In the genomic region with DNA sequence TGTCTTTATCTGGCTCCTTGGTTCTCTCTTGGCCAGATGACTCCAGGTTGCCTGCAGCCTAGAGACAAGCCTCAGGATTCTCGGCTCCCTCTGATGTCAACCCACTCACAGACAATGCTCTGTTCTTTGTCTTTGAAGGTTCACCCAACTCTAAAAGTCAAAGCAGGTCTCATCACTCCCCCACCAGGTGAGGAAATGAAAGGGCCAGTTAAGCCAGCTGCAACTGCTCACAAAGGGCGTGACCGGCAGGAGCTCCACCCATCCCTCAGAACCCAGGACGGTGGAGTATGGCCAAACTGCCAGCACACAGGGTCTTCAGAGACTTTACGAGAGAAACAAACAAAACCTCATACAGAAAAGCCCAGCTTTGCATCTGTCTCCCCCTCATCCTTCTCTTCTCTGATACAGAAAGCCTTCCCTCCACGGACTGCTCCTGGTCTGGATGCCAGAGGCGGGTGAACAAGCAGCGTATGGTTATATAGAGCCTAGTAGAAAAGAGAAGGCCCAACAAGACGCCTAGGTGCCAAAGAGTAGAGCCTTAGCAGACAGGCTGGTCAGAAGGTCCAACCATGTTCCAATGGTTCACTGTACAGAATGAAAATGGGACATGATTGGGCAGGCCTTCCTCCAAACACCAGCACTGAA, we compare ENCODE assay signal across 16 mouse cellular contexts. TPM values are rescaled to one million over a fixed set of nuclear protein-coding genes. Genes with fewer than 3 reads are reported as not detected.
A peak's percentile ranks its signal among the peaks of the same experiment; 100 is the strongest.
DNase-seq lines count a peak whose midpoint lies in the region; ATAC-seq and TF ChIP-seq lines count a peak whose summit lies in the region.
"Had no signal": no experiment of that assay in that cellular context is flagged by ENCODE, and none has a peak within 500 bp of the region (broad histone marks: within the 10 kb centered on the region; RNA-seq: fewer than 3 reads in every experiment).

No protein-coding gene starts in this region.

- no peak for ATAC-seq in kidney, postnatal 0 days (replicated peaks; ENCODE audit: low FRiP score, low read depth)
- ATAC-seq in common myeloid progenitor, adult 5-6 weeks (replicated peaks; ENCODE audit: low read depth, poor library complexity, severe bottlenecking): 0 out of 2 replicates have a peak, but pooled peaks have one; percentile 22
- no peak for ATAC-seq in monocyte, adult 5-6 weeks (replicated peaks; ENCODE audit: insufficient number of reproducible peaks, low FRiP score, low TSS enrichment, poor library complexity, severe bottlenecking)
- ATAC-seq in heart, embryonic 11.5 days (replicated peaks; ENCODE audit: insufficient number of reproducible peaks, low FRiP score, low TSS enrichment): no peak
- ATAC-seq: midbrain, embryonic 16.5 days had no signal

- peak; percentile 24; the same call in 1 of the 2 replicates for TF ChIP-seq CTCF in kidney, postnatal 0 days (IDR thresholded peaks at IDR 0.05; ENCODE audit: low read depth)
- TF ChIP-seq CTCF in E14TG2a.4 (conservative IDR thresholded peaks at IDR 0.05; ENCODE audit: low read length): peak; percentile 15; the same call in 1 of the 2 replicates

- H3K4me2 ChIP-seq in kidney, postnatal 0 days (ENCODE audit: low read length): no peak overlapping the region
- no peak overlapping the region for H3K4me2 ChIP-seq in heart, embryonic 11.5 days

- H3K4me1 ChIP-seq in kidney, postnatal 0 days (replicated peaks; ENCODE audit: insufficient read depth, low read length): no peaks in the 10 kb centered on the region
- peaks cover 11% of the 10 kb centered on the region for H3K4me1 ChIP-seq in E14TG2a.4 (replicated peaks; ENCODE audit: low read depth, low read length)
- peaks cover 18% of the 10 kb centered on the region for H3K4me1 ChIP-seq in heart, embryonic 11.5 days (ENCODE audit: control insufficient read depth, insufficient read depth, low read length)
- H3K4me1 ChIP-seq: forebrain, embryonic 10.5 days had no signal

- no peaks in the 10 kb centered on the region for H3K36me3 ChIP-seq in kidney, postnatal 0 days (ENCODE audit: insufficient read depth, low read length)
- no peaks in the 10 kb centered on the region for H3K36me3 ChIP-seq in E14TG2a.4 (ENCODE audit: insufficient read depth, low read length)
- H3K36me3 ChIP-seq in heart, embryonic 11.5 days (ENCODE audit: control insufficient read depth, insufficient read depth, low read length): no peaks in the 10 kb centered on the region
- H3K36me3 ChIP-seq: forebrain, embryonic 10.5 days; G1E had no signal

- H3K4me3 ChIP-seq in kidney, postnatal 0 days (replicated peaks; ENCODE audit: low read depth, low read length): no peak overlapping the region
- H3K4me3 ChIP-seq in E14TG2a.4 (replicated peaks; ENCODE audit: low read length): no peak overlapping the region
- H3K4me3 ChIP-seq in heart, embryonic 11.5 days (ENCODE audit: low read depth, low read length): no peak overlapping the region
- H3K4me3 ChIP-seq: forebrain, embryonic 10.5 days had no signal

- H3K9ac ChIP-seq in kidney, postnatal 0 days (ENCODE audit: low read depth, low read length): no peak overlapping the region
- H3K9ac ChIP-seq in heart, embryonic 11.5 days (ENCODE audit: low read depth, low read length): no peak overlapping the region

- no peaks in the 10 kb centered on the region for H3K9me3 ChIP-seq in kidney, postnatal 0 days (replicated peaks; ENCODE audit: low read length)
- H3K9me3 ChIP-seq in E14TG2a.4 (ENCODE audit: low read length): peaks cover 8% of the 10 kb centered on the region; the same call in 1 of the 2 replicates
- no peaks in the 10 kb centered on the region for H3K9me3 ChIP-seq in heart, embryonic 11.5 days (replicated peaks; ENCODE audit: control insufficient read depth, low read length)
- H3K9me3 ChIP-seq: forebrain, embryonic 10.5 days; G1E had no signal

- 57% methylated on average over 9 of the region's 9 CpGs for WGBS in kidney, postnatal 0 days
- 48% methylated on average over 9 of the region's 9 CpGs for WGBS in heart, embryonic 11.5 days (ENCODE audit: insufficient replicate concordance)

- no peaks in the 10 kb centered on the region for H3K27me3 ChIP-seq in kidney, postnatal 0 days (ENCODE audit: insufficient read depth, low read length)
- peaks cover 14% of the 10 kb centered on the region for H3K27me3 ChIP-seq in E14TG2a.4 (ENCODE audit: insufficient read depth, low read length)
- H3K27me3 ChIP-seq in heart, embryonic 11.5 days (ENCODE audit: control insufficient read depth, insufficient read depth, low read length): no peaks in the 10 kb centered on the region

- DNase-seq in kidney, postnatal 0 days (ENCODE audit: low spot score): no peak
- no peak for DNase-seq in kidney, postnatal 14 days
- peak; percentile 53 to 57 for DNase-seq in thymus, postnatal 10 days (ENCODE audit: low spot score in 2 of 2)
- DNase-seq in right cerebral cortex, adult 18-20 months: no peak
- DNase-seq: cerebellum, adult 8-10 months; heart, adult 18-20 months; heart, postnatal 36 days; kidney, adult 18-20 months; lung, postnatal 14 days had no signal

- H3K27ac ChIP-seq in kidney, postnatal 0 days: no peak overlapping the region
- H3K27ac ChIP-seq in heart, embryonic 11.5 days (ENCODE audit: low read depth, low read length): no peak overlapping the region
- H3K27ac ChIP-seq: forebrain, embryonic 10.5 days had no signal

RNA-seq across cellular contexts. Expression of a gene that starts 9.8 kb away (rescaled TPM):
- 4.0 and 5.0 TPM in 2 replicates for polyA plus RNA-seq in kidney, postnatal 0 days (2015; fragmentation: Nextera tagmentation; extraction: Ambion mirVana)
- total RNA-seq in common myeloid progenitor, adult 5-6 weeks (2017): 0.87 and 0.96 TPM in 2 replicates
- 0.10 to 0.68 TPM in 2 of 3 replicates, not detected in the other for total RNA-seq in monocyte, adult 5-6 weeks (2017)
- polyA plus RNA-seq in heart, embryonic 11.5 days (2014; fragmentation: Nextera tagmentation; extraction: Ambion mirVana): 3.4 and 4.7 TPM in 2 replicates
- polyA plus RNA-seq: G1E had no signal

RNA-seq across cellular contexts. Expression of a gene that starts 27.4 kb away (rescaled TPM):
- 1,374 and 1,518 TPM in 2 replicates for polyA plus RNA-seq in kidney, postnatal 0 days (2015; fragmentation: Nextera tagmentation; extraction: Ambion mirVana)
- total RNA-seq in common myeloid progenitor, adult 5-6 weeks (2017): 1,806 and 1,849 TPM in 2 replicates
- total RNA-seq in monocyte, adult 5-6 weeks (2017): 1,501 to 2,313 TPM (median 1,630 TPM) in 3 replicates
- polyA plus RNA-seq in heart, embryonic 11.5 days (2014; fragmentation: Nextera tagmentation; extraction: Ambion mirVana): 856 and 1,080 TPM in 2 replicates

RNA-seq across cellular contexts. Expression of a gene that starts 27.8 kb away (rescaled TPM):
- polyA plus RNA-seq in kidney, postnatal 0 days (2015; fragmentation: Nextera tagmentation; extraction: Ambion mirVana): 445 and 447 TPM in 2 replicates
- 503 and 530 TPM in 2 replicates for total RNA-seq in common myeloid progenitor, adult 5-6 weeks (2017)
- total RNA-seq in monocyte, adult 5-6 weeks (2017): 92.1 to 154 TPM (median 139 TPM) in 3 replicates
- 396 and 399 TPM in 2 replicates for polyA plus RNA-seq in heart, embryonic 11.5 days (2014; fragmentation: Nextera tagmentation; extraction: Ambion mirVana)

Comparison
In these comparisons a context has a peak if more than half of its experiments do, and no peak if none do; other contexts are left out.
1. DNase-seq: peak in thymus, postnatal 10 days (2 of 2); none in kidney, postnatal 0 days (single experiment), kidney, postnatal 14 days (single experiment) and right cerebral cortex, adult 18-20 months (single experiment).